ENCODE assay signal across 10 mouse cellular contexts in genomic region chr12:74293624-74294023, GRCm38 (mm10). TPM values are rescaled to one million over a fixed set of nuclear protein-coding genes. Genes with fewer than 3 reads are reported as not detected.
DNase-seq lines count a peak whose midpoint lies in the region; ATAC-seq lines count a peak whose summit lies in the region.
"Had no signal": no experiment of that assay in that cellular context is flagged by ENCODE, and none has a peak within 500 bp of the region (broad histone marks: within the 10 kb centered on the region; RNA-seq: fewer than 3 reads in every experiment).

No protein-coding gene starts in this region.

- DNase-seq in hindbrain, embryonic 10.5 days (ENCODE audit: low spot score) = peak; percentile 33
- DNase-seq in 3T3-L1 (ENCODE audit: low read depth, low spot score) (peak; percentile 71), MEL-GATA-1-ER (ENCODE audit: extremely low read depth, low read depth) (peak; percentile 13)
- peak; percentile 66 for DNase-seq in embryo, embryonic 9.5 days (ENCODE audit: extremely low spot score)
- peak; percentile 72 to 82 for DNase-seq in left cerebral cortex, postnatal 25 days (ENCODE audit: low spot score in 2 of 2)
- peak; percentile 53 to 64 for DNase-seq in right cerebral cortex, postnatal 10 days (ENCODE audit: low spot score in 2 of 2)
- no peak for DNase-seq in spleen, postnatal 36 days (ENCODE audit: low spot score in 2 of 2)

- WGBS in hindbrain, embryonic 10.5 days = 7% methylated on average over 4 of the region's 4 CpGs
- 12% methylated on average over 4 of the region's 4 CpGs for WGBS in hindbrain, embryonic 12.5 days

- H3K4me2 ChIP-seq in hindbrain, embryonic 12.5 days (replicated peaks) = no peak overlapping the region

- no peaks in the 10 kb centered on the region for H3K27me3 ChIP-seq in hindbrain, embryonic 10.5 days (ENCODE audit: insufficient read depth, poor library complexity, severe bottlenecking)
- H3K27me3 ChIP-seq in hindbrain, embryonic 12.5 days = no peaks in the 10 kb centered on the region

- no peak; the same call in 1 of the 2 replicates for ATAC-seq in hindbrain, embryonic 12.5 days (ENCODE audit: low FRiP score)

- no peak overlapping the region for H3K4me3 ChIP-seq in hindbrain, embryonic 10.5 days
- H3K4me3 ChIP-seq in hindbrain, embryonic 12.5 days = no peak overlapping the region

- intact Hi-C loops in left cerebral cortex, postnatal 25 days (cut with DNase I) = loop anchor here (5.0 kb wide), 2 partner anchors 236 to 586 kb away; no protein-coding TSS in a partner anchor

- no peak overlapping the region for H3K9ac ChIP-seq in hindbrain, embryonic 12.5 days

- no peak overlapping the region for H3K27ac ChIP-seq in hindbrain, embryonic 10.5 days
- no peak overlapping the region for H3K27ac ChIP-seq in hindbrain, embryonic 12.5 days

- no peaks in the 10 kb centered on the region for H3K9me3 ChIP-seq in hindbrain, embryonic 10.5 days
- H3K9me3 ChIP-seq in hindbrain, embryonic 12.5 days (replicated peaks) = no peaks in the 10 kb centered on the region

- H3K36me3 ChIP-seq in hindbrain, embryonic 10.5 days = no peaks in the 10 kb centered on the region
- no peaks in the 10 kb centered on the region for H3K36me3 ChIP-seq in hindbrain, embryonic 12.5 days

- H3K4me1 ChIP-seq in hindbrain, embryonic 10.5 days (replicated peaks) = 0 out of 2 replicates have a peak, but pooled peaks cover 6% of the 10 kb centered on the region
- H3K4me1 ChIP-seq in hindbrain, embryonic 12.5 days = peaks cover 1% of the 10 kb centered on the region; the same call in 1 of the 2 replicates

RNA-seq across cellular contexts. Expression of gene Gm11042, which starts 22.6 kb away (rescaled TPM):
- not detected in 2 replicates for polyA plus RNA-seq in hindbrain, embryonic 10.5 days (2016; fragmentation: Nextera tagmentation; extraction: Ambion mirVana)
- not detected in 2 replicates for polyA plus RNA-seq in hindbrain, embryonic 12.5 days (2016; fragmentation: Nextera tagmentation; extraction: Ambion mirVana)
- total RNA-seq in left cerebral cortex, postnatal 25 days (2021) = not detected
- total RNA-seq: layer of hippocampus, postnatal 25 days; neutrophil, adult 5-6 weeks had no signal

Comparison
In these comparisons a context has a peak if more than half of its experiments do, and no peak if none do; other contexts are left out.
1. DNase-seq: peak in hindbrain, embryonic 10.5 days (single experiment), 3T3-L1 (single experiment), MEL-GATA-1-ER (single experiment), embryo, embryonic 9.5 days (single experiment), left cerebral cortex, postnatal 25 days (2 of 2) and right cerebral cortex, postnatal 10 days (2 of 2); none in spleen, postnatal 36 days (0 of 2).